Mouse (Mus musculus) MEL (cell line): ENCODE results near the gene Bcas2. TPM values are rescaled to one million over a fixed set of nuclear protein-coding genes. Genes with fewer than 3 reads are reported as not detected.

Experiments used
- DNase-seq: peaks from one replicate; pipeline ENCODE4 v3.0.0; 2011; ENCODE audit warnings: low read depth, low spot score
- H3K27ac ChIP-seq: 2 replicates; pipeline ENCODE4 v1.5.1; 2012; ENCODE audit warnings: low read depth, mild to moderate bottlenecking, control low read depth, low read length, moderate library complexity; ENCODE audit not compliant: control insufficient read depth
- H3K27me3 ChIP-seq, 2 experiments: fragments of 150-350 bp in 1 of 2; sonication (generic) in 1 of 2; 2 replicates each; pipeline ENCODE4 v1.6.1; 2012; ENCODE audit warnings: low read length in 2 of 2, mild to moderate bottlenecking in 2 of 2, improper control_type of control experiment in 1 of 2, moderate library complexity in 1 of 2; ENCODE audit not compliant: insufficient read depth in 2 of 2, control insufficient read depth in 1 of 2
- H3K36me3 ChIP-seq, 2 experiments: 2 replicates each; pipeline ENCODE4 v1.6.1; 2012 to 2014; ENCODE audit warnings: low read length in 2 of 2, improper control_type of control experiment in 1 of 2, inconsistent platforms in 1 of 2, mild to moderate bottlenecking in 1 of 2; ENCODE audit not compliant: insufficient read depth in 2 of 2, control insufficient read depth in 1 of 2
- H3K4me1 ChIP-seq, 2 experiments: fragments of 150-350 bp in 1 of 2; sonication (generic) in 1 of 2; 2 replicates each; pipeline ENCODE4 v1.6.1; 2012; ENCODE audit warnings: low read length in 2 of 2, improper control_type of control experiment in 1 of 2, mild to moderate bottlenecking in 1 of 2; ENCODE audit not compliant: insufficient read depth in 2 of 2, control insufficient read depth in 1 of 2
- H3K4me3 ChIP-seq, 2 experiments: fragments of 150-350 bp in 1 of 2; sonication (generic) in 1 of 2; 2 replicates each; pipeline ENCODE4 v1.5.1; 2012; ENCODE audit warnings: low read depth in 2 of 2, low read length in 2 of 2, mild to moderate bottlenecking in 2 of 2, moderate library complexity in 2 of 2, control low read depth in 1 of 2, improper control_type of control experiment in 1 of 2; ENCODE audit not compliant: control insufficient read depth in 1 of 2, insufficient read depth in 1 of 2
- H3K79me2 ChIP-seq: 2 replicates; pipeline ENCODE4 v1.6.1; 2012; ENCODE audit warnings: mild to moderate bottlenecking, low read length, moderate library complexity; ENCODE audit not compliant: control insufficient read depth, poor library complexity, insufficient read depth
- H3K9ac ChIP-seq: 2 replicates; pipeline ENCODE4 v1.6.1; 2012; ENCODE audit warnings: low read depth, mild to moderate bottlenecking, control low read depth, low read length, moderate library complexity; ENCODE audit not compliant: control insufficient read depth, poor library complexity, severe bottlenecking
- H3K9me3 ChIP-seq: fragments of 150-350 bp; sonication (generic); replicated peaks from 2 replicates; pipeline ENCODE4 v1.6.1; 2012; ENCODE audit warnings: mild to moderate bottlenecking, low read length, improper control_type of control experiment, moderate library complexity; ENCODE audit not compliant: insufficient read depth
- BHLHE40 ChIP-seq: IDR thresholded peaks from 2 replicates; pipeline ENCODE4 v1.6.1; 2012; ENCODE audit warnings: low read depth, mild to moderate bottlenecking, inconsistent platforms, low read length, improper control_type of control experiment, borderline replicate concordance
- CHD1 ChIP-seq: IDR thresholded peaks from 2 replicates; pipeline ENCODE4 v1.6.1; 2012; ENCODE audit warnings: low read depth, mild to moderate bottlenecking, inconsistent platforms, low read length, improper control_type of control experiment
- CHD2 ChIP-seq: IDR thresholded peaks from 2 replicates; pipeline ENCODE4 v1.6.1; 2011; ENCODE audit warnings: low read length, improper control_type of control experiment
- CTCF ChIP-seq, 3 experiments: IDR thresholded peaks in 2 of 3; conservative IDR thresholded peaks in 1 of 3; 2 replicates each; pipeline ENCODE4 v1.5.1; 2011 to 2012; ENCODE audit warnings: low read length in 3 of 3, low read depth in 2 of 3, mild to moderate bottlenecking in 2 of 3, improper control_type of control experiment in 1 of 3, inconsistent platforms in 1 of 3, mixed read lengths in 1 of 3, moderate library complexity in 1 of 3; ENCODE audit not compliant: control insufficient read depth in 1 of 3, insufficient read depth in 1 of 3, poor library complexity in 1 of 3, severe bottlenecking in 1 of 3
- E2F4 ChIP-seq: IDR thresholded peaks from 2 replicates; pipeline ENCODE4 v1.6.1; 2011; ENCODE audit warnings: low read depth, low read length, improper control_type of control experiment, borderline replicate concordance
- ELF1 ChIP-seq: IDR thresholded peaks from 2 replicates; pipeline ENCODE4 v1.6.1; 2014; ENCODE audit warnings: low read depth, mild to moderate bottlenecking, inconsistent platforms, low read length, improper control_type of control experiment, moderate library complexity
- EP300 ChIP-seq, 2 experiments: IDR thresholded peaks; 2 replicates each; pipeline ENCODE4 v1.6.1; 2011; ENCODE audit warnings: improper control_type of control experiment in 2 of 2, low read length in 2 of 2, low read depth in 1 of 2, mild to moderate bottlenecking in 1 of 2
- ETS1 ChIP-seq: IDR thresholded peaks from 2 replicates; pipeline ENCODE4 v1.6.1; 2012; ENCODE audit warnings: low read depth, mild to moderate bottlenecking, inconsistent platforms, low read length, improper control_type of control experiment, moderate library complexity
- GABPA ChIP-seq: IDR thresholded peaks from 2 replicates; pipeline ENCODE4 v1.6.1; 2012; ENCODE audit warnings: low read depth, mild to moderate bottlenecking, inconsistent platforms, low read length, improper control_type of control experiment, moderate library complexity
- GATA1 ChIP-seq: IDR thresholded peaks from 2 replicates; pipeline ENCODE4 v1.6.1; 2011; ENCODE audit warnings: low read depth, low read length, improper control_type of control experiment
- JUND ChIP-seq: IDR thresholded peaks from 2 replicates; pipeline ENCODE4 v1.6.1; 2011; ENCODE audit warnings: low read depth, mild to moderate bottlenecking, improper control_type of control experiment, low read length
- KAT2A ChIP-seq: conservative IDR thresholded peaks from 2 replicates; pipeline ENCODE4 v1.6.1; 2012; ENCODE audit warnings: low read depth, low read length, improper control_type of control experiment, inconsistent platforms
- NRF1 ChIP-seq: IDR thresholded peaks from 2 replicates; pipeline ENCODE4 v1.6.1; 2014; ENCODE audit warnings: low read depth, mild to moderate bottlenecking, inconsistent platforms, low read length, improper control_type of control experiment, moderate library complexity; ENCODE audit not compliant: poor library complexity, insufficient read depth, severe bottlenecking
- POLR2AphosphoS2 ChIP-seq: IDR thresholded peaks from 2 replicates; pipeline ENCODE4 v1.6.1; 2011; ENCODE audit warnings: low read length, improper control_type of control experiment
- RAD21 ChIP-seq: IDR thresholded peaks from 2 replicates; pipeline ENCODE4 v1.6.1; 2011; ENCODE audit warnings: mild to moderate bottlenecking, low read depth, low read length, improper control_type of control experiment
- RCOR1 ChIP-seq: IDR thresholded peaks from 2 replicates; pipeline ENCODE4 v1.6.1; 2012; ENCODE audit warnings: low read depth, mild to moderate bottlenecking, inconsistent platforms, low read length, improper control_type of control experiment
- SIN3A ChIP-seq: IDR thresholded peaks from 2 replicates; pipeline ENCODE4 v1.6.1; 2012; ENCODE audit warnings: low read length, improper control_type of control experiment, inconsistent platforms
- TAL1 ChIP-seq: IDR thresholded peaks from 2 replicates; pipeline ENCODE4 v1.6.1; 2012; ENCODE audit warnings: mild to moderate bottlenecking, inconsistent platforms, low read length, moderate library complexity, mixed read lengths
- UBTF ChIP-seq: IDR thresholded peaks from 2 replicates; pipeline ENCODE4 v1.6.1; 2012; ENCODE audit warnings: low read depth, mild to moderate bottlenecking, inconsistent platforms, low read length, improper control_type of control experiment, moderate library complexity, borderline replicate concordance; ENCODE audit not compliant: insufficient read depth
- USF1 ChIP-seq: IDR thresholded peaks from 2 replicates; pipeline ENCODE4 v1.6.1; 2014; ENCODE audit warnings: low read depth, mild to moderate bottlenecking, inconsistent platforms, low read length, improper control_type of control experiment, moderate library complexity
- USF2 ChIP-seq, 2 experiments: IDR thresholded peaks; 2 replicates each; pipeline ENCODE4 v1.6.1; 2011 to 2012; ENCODE audit warnings: improper control_type of control experiment in 2 of 2, low read length in 2 of 2, borderline replicate concordance in 1 of 2, inconsistent platforms in 1 of 2, low read depth in 1 of 2, mild to moderate bottlenecking in 1 of 2; ENCODE audit not compliant: insufficient read depth in 1 of 2
- ZMIZ1 ChIP-seq: IDR thresholded peaks from 2 replicates; pipeline ENCODE4 v1.6.1; 2012; ENCODE audit warnings: low read depth, mild to moderate bottlenecking, inconsistent platforms, low read length, improper control_type of control experiment, moderate library complexity
- polyA plus RNA-seq, 2 experiments: library from polyadenylated mRNA; stranded (reverse) in 1 of 2; unstranded in 1 of 2; fragments of >175 nt in 1 of 2; fragments of >200 nt in 1 of 2; gene quantifications; 2 replicates each; pipeline versions ENCODE4 v1.2.1 to v1.2.4; 2012; ENCODE audit warnings: low replicate concordance in 2 of 2, low read depth in 1 of 2; ENCODE audit not compliant: insufficient read length in 2 of 2, insufficient read depth in 1 of 2, missing spikeins in 1 of 2
- total RNA-seq: library from RNA; depleted of rRNA; stranded (reverse); fragments of 300-350 nt; gene quantifications from 2 replicates; pipeline ENCODE4 v1.2.3, GENCODE M21; 2012

Gene Bcas2
- total and polyA plus RNA-seq, 3 experiments, result 117 to 166 TPM; not detected in 1

- TF ChIP-seq NRF1 (no peak), TAL1 (no peak), SIN3A (peak; percentile 9; the same call in 1 of the 2 replicates), POLR2AphosphoS2 (no peak), BHLHE40 (peak; percentile 30; the same call in 1 of the 2 replicates), ETS1 (peak; percentile 68)
These were observed 30.2 kb upstream of the Bcas2 start (continued) for GRCm38 (mm10) chr3:103141287-103141686.

GRCm38 (mm10) chr3:103142366-103142765, 29.1 kb upstream of the Bcas2 start:
- Histone ChIP-seq H3K4me1 (peaks cover 8 to 19% of the 10 kb centered on the region in 2 experiments; a peak in 3 of 4 replicates), H3K27me3 (no peaks in the 10 kb centered on the region), H3K9me3 (no peaks in the 10 kb centered on the region), H3K36me3 (peaks cover 0 to 14% of the 10 kb centered on the region in 2 experiments; a peak in 2 of 4 replicates), H3K27ac (no peak overlapping the region), H3K4me3 (no peak overlapping the region), H3K9ac (no peak overlapping the region), H3K79me2 (no peaks in the 10 kb centered on the region)
- DNase-seq, result no peak
- TF ChIP-seq ELF1, result no peak
- TF ChIP-seq ETS1, result no peak
- TF ChIP-seq ZMIZ1, result no peak
- TF ChIP-seq USF1, result no peak
- no peak for TF ChIP-seq GATA1
- no peak for TF ChIP-seq USF2 (IDR thresholded peaks at IDR 0.05; ENCODE audit: borderline replicate concordance in 1 of 2, insufficient read depth in 1 of 2, low read depth in 1 of 2, low read length in 2 of 2)
- no peak for TF ChIP-seq EP300 (IDR thresholded peaks at IDR 0.05; ENCODE audit: low read depth in 1 of 2, low read length in 2 of 2)
- no peak for TF ChIP-seq SIN3A
- TF ChIP-seq RAD21, result no peak
- TF ChIP-seq KAT2A, result no peak
- no peak for TF ChIP-seq RCOR1
- no peak for TF ChIP-seq BHLHE40

- peaks cover 0 to 7% of the 10 kb centered on the region in 2 experiments; a peak in 2 of 4 replicates for H3K36me3 ChIP-seq
- no peaks in the 10 kb centered on the region for H3K79me2 ChIP-seq
- DNase-seq, result no peak
- no peak overlapping the region for H3K27ac ChIP-seq
- no peak overlapping the region for H3K9ac ChIP-seq
- TF ChIP-seq POLR2AphosphoS2, result no peak
- no peak for TF ChIP-seq ZMIZ1
- TF ChIP-seq CTCF (IDR thresholded peaks at IDR 0.05 in 2 of 3, conservative IDR thresholded peaks at IDR 0.05 in 1 of 3; ENCODE audit: control insufficient read depth in 1 of 3, insufficient read depth in 1 of 3, low read depth in 2 of 3, low read length in 3 of 3, poor library complexity in 1 of 3, severe bottlenecking in 1 of 3), result no peak
- TF ChIP-seq NRF1, result no peak
- no peak for TF ChIP-seq JUND
- TF ChIP-seq TAL1, result no peak
- no peak for TF ChIP-seq EP300 (IDR thresholded peaks at IDR 0.05; ENCODE audit: low read depth in 1 of 2, low read length in 2 of 2)
- TF ChIP-seq RCOR1, result no peak
- TF ChIP-seq E2F4, result no peak
- no peak for TF ChIP-seq GABPA
- no peak for TF ChIP-seq UBTF
- TF ChIP-seq ETS1, result no peak
- no peak for TF ChIP-seq ELF1
- no peak for TF ChIP-seq GATA1
- TF ChIP-seq CHD2, result no peak
- no peak for TF ChIP-seq KAT2A
- TF ChIP-seq RAD21, result no peak
- no peak for TF ChIP-seq USF2 (IDR thresholded peaks at IDR 0.05; ENCODE audit: borderline replicate concordance in 1 of 2, insufficient read depth in 1 of 2, low read depth in 1 of 2, low read length in 2 of 2)
- TF ChIP-seq BHLHE40, result no peak
- TF ChIP-seq CHD1, result no peak
- no peaks in the 10 kb centered on the region for H3K9me3 ChIP-seq
- H3K4me3 ChIP-seq, result no peak overlapping the region
- H3K27me3 ChIP-seq, result no peaks in the 10 kb centered on the region
- peaks cover 2 to 6% of the 10 kb centered on the region in 2 experiments; a peak in 3 of 4 replicates for H3K4me1 ChIP-seq
These were observed 26.1 kb upstream of the Bcas2 start for GRCm38 (mm10) chr3:103145336-103145735.
